Mouse (Mus musculus): ENCODE measurements at regions not wholly inside any gene's neighbourhood (a gene's known extent, or its start where the extent isn't known, plus 50 kb on each side); places are given as distances from the start of the nearest gene placed in this dataset.

GRCm38 (mm10) chr13:46140006-46140405 lies 133.5 kb upstream of the Stmnd1 start:
- Histone ChIP-seq H3K36me3 (ENCODE audit: insufficient read depth, low read length) (no peaks in the 10 kb centered on the region), H3K4me1 (replicated peaks; ENCODE audit: low read depth, low read length) (no peaks in the 10 kb centered on the region), H3K9me3 (ENCODE audit: low read length) (no peaks in the 10 kb centered on the region), H3K4me3 (replicated peaks; ENCODE audit: low read length) (no peak overlapping the region), H3K27me3 (ENCODE audit: insufficient read depth, low read length) (no peaks in the 10 kb centered on the region)
- TF ChIP-seq CTCF (conservative IDR thresholded peaks at IDR 0.05; ENCODE audit: low read length) (no peak), NANOG (IDR thresholded peaks at IDR 0.05; ENCODE audit: borderline replicate concordance, low read length) (no peak), POU5F1 (IDR thresholded peaks at IDR 0.05; ENCODE audit: borderline replicate concordance, low read length) (no peak)

GRCm38 (mm10) chr13:46139251-46139650 lies 134.3 kb upstream of the Stmnd1 start:
- H3K9me3 ChIP-seq (ENCODE audit: low read length): no peaks in the 10 kb centered on the region
- no peaks in the 10 kb centered on the region for H3K4me1 ChIP-seq (replicated peaks; ENCODE audit: low read depth, low read length)
- H3K36me3 ChIP-seq (ENCODE audit: insufficient read depth, low read length): no peaks in the 10 kb centered on the region
- H3K4me3 ChIP-seq (replicated peaks; ENCODE audit: low read length): no peak overlapping the region
- no peak for TF ChIP-seq CTCF (conservative IDR thresholded peaks at IDR 0.05; ENCODE audit: low read length)
- no peak for TF ChIP-seq POU5F1 (IDR thresholded peaks at IDR 0.05; ENCODE audit: borderline replicate concordance, low read length)
- no peaks in the 10 kb centered on the region for H3K27me3 ChIP-seq (ENCODE audit: insufficient read depth, low read length)

GRCm38 (mm10) chr13:46135411-46135810 lies 138.1 kb upstream of the Stmnd1 start:
- TF ChIP-seq POU5F1 (IDR thresholded peaks at IDR 0.05; ENCODE audit: borderline replicate concordance, low read length) (no peak), NANOG (IDR thresholded peaks at IDR 0.05; ENCODE audit: borderline replicate concordance, low read length) (no peak), CTCF (conservative IDR thresholded peaks at IDR 0.05; ENCODE audit: low read length) (no peak)
- H3K36me3 ChIP-seq (ENCODE audit: insufficient read depth, low read length): no peaks in the 10 kb centered on the region
- no peaks in the 10 kb centered on the region for H3K4me1 ChIP-seq (replicated peaks; ENCODE audit: low read depth, low read length)
- H3K27me3 ChIP-seq (ENCODE audit: insufficient read depth, low read length): no peaks in the 10 kb centered on the region
- H3K4me3 ChIP-seq (replicated peaks; ENCODE audit: low read length): no peak overlapping the region
- no peaks in the 10 kb centered on the region for H3K9me3 ChIP-seq (ENCODE audit: low read length)

GRCm38 (mm10) chr13:46129236-46129855 lies 144.2 kb upstream of the Stmnd1 start:
- Histone ChIP-seq H3K9me3 (ENCODE audit: low read length) (no peaks in the 10 kb centered on the region), H3K4me1 (replicated peaks; ENCODE audit: low read depth, low read length) (no peaks in the 10 kb centered on the region), H3K4me3 (replicated peaks; ENCODE audit: low read length) (no peak overlapping the region), H3K36me3 (ENCODE audit: insufficient read depth, low read length) (no peaks in the 10 kb centered on the region), H3K27me3 (ENCODE audit: insufficient read depth, low read length) (no peaks in the 10 kb centered on the region)
- no peak for TF ChIP-seq NANOG (IDR thresholded peaks at IDR 0.05; ENCODE audit: borderline replicate concordance, low read length)
- no peak for TF ChIP-seq CTCF (conservative IDR thresholded peaks at IDR 0.05; ENCODE audit: low read length)
- TF ChIP-seq POU5F1 (IDR thresholded peaks at IDR 0.05; ENCODE audit: borderline replicate concordance, low read length): no peak

- no peaks in the 10 kb centered on the region for H3K9me3 ChIP-seq (ENCODE audit: low read length)
- no peaks in the 10 kb centered on the region for H3K27me3 ChIP-seq (ENCODE audit: insufficient read depth, low read length)
- no peak overlapping the region for H3K4me3 ChIP-seq (replicated peaks; ENCODE audit: low read length)
- no peaks in the 10 kb centered on the region for H3K36me3 ChIP-seq (ENCODE audit: insufficient read depth, low read length)
- no peak for TF ChIP-seq CTCF (conservative IDR thresholded peaks at IDR 0.05; ENCODE audit: low read length)
- no peak for TF ChIP-seq POU5F1 (IDR thresholded peaks at IDR 0.05; ENCODE audit: borderline replicate concordance, low read length)
- no peak for TF ChIP-seq NANOG (IDR thresholded peaks at IDR 0.05; ENCODE audit: borderline replicate concordance, low read length)
- H3K4me1 ChIP-seq (replicated peaks; ENCODE audit: low read depth, low read length): no peaks in the 10 kb centered on the region
Observed at GRCm38 (mm10) chr13:46123446-46123845, 150.1 kb upstream of the Stmnd1 start.

- Histone ChIP-seq H3K36me3 (ENCODE audit: insufficient read depth, low read length) (no peaks in the 10 kb centered on the region), H3K4me1 (replicated peaks; ENCODE audit: low read depth, low read length) (no peaks in the 10 kb centered on the region), H3K9me3 (ENCODE audit: low read length) (peaks cover 8% of the 10 kb centered on the region; the same call in 1 of the 2 replicates), H3K4me3 (replicated peaks; ENCODE audit: low read length) (no peak overlapping the region), H3K27me3 (ENCODE audit: insufficient read depth, low read length) (no peaks in the 10 kb centered on the region)
- TF ChIP-seq POU5F1 (IDR thresholded peaks at IDR 0.05; ENCODE audit: borderline replicate concordance, low read length) (no peak), CTCF (conservative IDR thresholded peaks at IDR 0.05; ENCODE audit: low read length) (no peak), NANOG (IDR thresholded peaks at IDR 0.05; ENCODE audit: borderline replicate concordance, low read length) (no peak)
Observed at GRCm38 (mm10) chr13:46116576-46116975, 151.8 kb upstream of the Atxn1 start.

GRCm38 (mm10) chr13:46104971-46105370 lies 140.2 kb upstream of the Atxn1 start:
- Histone ChIP-seq H3K36me3 (ENCODE audit: insufficient read depth, low read length) (no peaks in the 10 kb centered on the region), H3K27me3 (ENCODE audit: insufficient read depth, low read length) (no peaks in the 10 kb centered on the region), H3K4me1 (replicated peaks; ENCODE audit: low read depth, low read length) (no peaks in the 10 kb centered on the region), H3K9me3 (ENCODE audit: low read length) (no peaks in the 10 kb centered on the region), H3K4me3 (replicated peaks; ENCODE audit: low read length) (no peak overlapping the region)
- TF ChIP-seq POU5F1 (IDR thresholded peaks at IDR 0.05; ENCODE audit: borderline replicate concordance, low read length) (no peak), CTCF (conservative IDR thresholded peaks at IDR 0.05; ENCODE audit: low read length) (no peak), NANOG (IDR thresholded peaks at IDR 0.05; ENCODE audit: borderline replicate concordance, low read length) (no peak)

- no peak overlapping the region for H3K4me3 ChIP-seq (replicated peaks; ENCODE audit: low read length)
- TF ChIP-seq CTCF (conservative IDR thresholded peaks at IDR 0.05; ENCODE audit: low read length) (no peak), NANOG (IDR thresholded peaks at IDR 0.05; ENCODE audit: borderline replicate concordance, low read length) (no peak), POU5F1 (IDR thresholded peaks at IDR 0.05; ENCODE audit: borderline replicate concordance, low read length) (no peak)
- no peaks in the 10 kb centered on the region for H3K9me3 ChIP-seq (ENCODE audit: low read length)
- H3K27me3 ChIP-seq (ENCODE audit: insufficient read depth, low read length): no peaks in the 10 kb centered on the region
- H3K36me3 ChIP-seq (ENCODE audit: insufficient read depth, low read length): no peaks in the 10 kb centered on the region
- no peaks in the 10 kb centered on the region for H3K4me1 ChIP-seq (replicated peaks; ENCODE audit: low read depth, low read length)
Observed at GRCm38 (mm10) chr13:46098621-46099020, 133.8 kb upstream of the Atxn1 start.

- no peaks in the 10 kb centered on the region for H3K9me3 ChIP-seq (ENCODE audit: low read length)
- TF ChIP-seq CTCF (conservative IDR thresholded peaks at IDR 0.05; ENCODE audit: low read length): no peak
- no peak overlapping the region for H3K4me3 ChIP-seq (replicated peaks; ENCODE audit: low read length)
- no peaks in the 10 kb centered on the region for H3K36me3 ChIP-seq (ENCODE audit: insufficient read depth, low read length)
- no peaks in the 10 kb centered on the region for H3K4me1 ChIP-seq (replicated peaks; ENCODE audit: low read depth, low read length)
- no peaks in the 10 kb centered on the region for H3K27me3 ChIP-seq (ENCODE audit: insufficient read depth, low read length)
Observed at GRCm38 (mm10) chr13:46098131-46098530, 133.3 kb upstream of the Atxn1 start.
